Comparison of ENCODE assay signal across 14 mouse cellular contexts in genomic region chr7:37111071-37111470, GRCm38 (mm10).
"Had no signal": no experiment of that assay in that cellular context is flagged by ENCODE, and none has a peak within 500 bp of the region (broad histone marks: within the 10 kb centered on the region; RNA-seq: fewer than 3 reads in every experiment).

No protein-coding gene starts in this region.

- H3K9me3 ChIP-seq: liver, embryonic 15.5 days had no signal

- ATAC-seq: lung, postnatal 0 days; midbrain, embryonic 16.5 days had no signal

- H3K9ac ChIP-seq: liver, embryonic 15.5 days had no signal

- H3K36me3 ChIP-seq: liver, embryonic 15.5 days had no signal

- H3K4me2 ChIP-seq: liver, embryonic 11.5 days; liver, embryonic 15.5 days; midbrain, embryonic 11.5 days had no signal

- H3K4me1 ChIP-seq: liver, embryonic 15.5 days had no signal

- H3K27ac ChIP-seq: kidney, postnatal 0 days; liver, embryonic 15.5 days; stomach, postnatal 0 days had no signal

- H3K27me3 ChIP-seq: liver, embryonic 15.5 days had no signal

- H3K4me3 ChIP-seq: liver, embryonic 15.5 days had no signal

- DNase-seq: kidney, adult 9 months; kidney, postnatal 36 days; layer of hippocampus, adult 9-11 months; layer of hippocampus, postnatal 36 days; lung, adult 2 months; lung, postnatal 4 days; right cerebral cortex, adult 18-20 months had no signal
